In the genomic region with DNA sequence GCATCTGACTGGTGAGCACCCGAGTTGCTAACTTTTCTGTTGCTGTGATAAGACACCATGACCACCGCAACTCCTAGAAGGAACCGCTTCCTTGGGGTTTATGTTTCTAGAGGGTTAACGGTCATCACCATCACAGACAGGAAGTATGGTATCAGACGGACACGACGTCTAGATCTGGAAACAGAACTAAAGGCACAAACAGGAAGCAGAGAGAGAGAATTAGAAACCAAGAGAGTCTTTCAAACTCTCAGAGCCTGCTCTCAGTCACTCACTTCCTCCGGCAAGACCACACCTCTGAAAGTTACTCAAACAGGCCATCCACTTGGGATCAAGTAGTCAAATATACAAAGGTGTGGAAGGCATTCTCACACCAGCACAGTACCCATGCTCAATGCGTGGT, we compare ENCODE assay signal across 22 mouse cellular contexts. TPM values are rescaled to one million over a fixed set of nuclear protein-coding genes. Genes with fewer than 3 reads are reported as not detected.
DNase-seq lines count a peak whose midpoint lies in the region; ATAC-seq and TF ChIP-seq lines count a peak whose summit lies in the region.
"Had no signal": no experiment of that assay in that cellular context is flagged by ENCODE, and none has a peak within 500 bp of the region (broad histone marks: within the 10 kb centered on the region; RNA-seq: fewer than 3 reads in every experiment).

No protein-coding gene starts in this region.

- no peak overlapping the region for H3K4me3 ChIP-seq in CH12.LX (replicated peaks in 1 of 3; ENCODE audit: low read depth in 2 of 3, low read length in 2 of 3, poor library complexity in 1 of 3)
- H3K4me3 ChIP-seq in forebrain, embryonic 10.5 days = no peak overlapping the region
- H3K4me3 ChIP-seq in midbrain, postnatal 0 days (ENCODE audit: low read depth, low read length) = no peak overlapping the region
- H3K4me3 ChIP-seq: embryonic facial prominence, embryonic 10.5 days; erythroblast, embryonic 14.5 days; heart, embryonic 13.5 days; hindbrain, embryonic 10.5 days; layer of hippocampus, adult 2 months; left cerebral cortex, adult 2 months; limb, embryonic 13.5 days had no signal

- in situ Hi-C loops in CH12.LX (cut with MboI; ENCODE audit: low pct_ligation_motif_present, low pct_unique_long_range_greater_than_20kb, low sequenced_read_pairs) = loop anchor here (25.0 kb wide), 1 partner anchor 438 kb away; no protein-coding TSS in a partner anchor

- peaks cover 11 to 17% of the 10 kb centered on the region in 2 experiments for H3K4me1 ChIP-seq in CH12.LX (ENCODE audit: control insufficient read depth in 1 of 2, insufficient read depth in 2 of 2)
- no peaks in the 10 kb centered on the region; the same call in 1 of the 2 replicates for H3K4me1 ChIP-seq in forebrain, embryonic 10.5 days
- H3K4me1 ChIP-seq in midbrain, postnatal 0 days (ENCODE audit: insufficient read depth, low read length) = no peaks in the 10 kb centered on the region; the same call in 1 of the 2 replicates

- no peaks in the 10 kb centered on the region for H3K79me2 ChIP-seq in CH12.LX (replicated peaks; ENCODE audit: control insufficient read depth, extremely low read depth, insufficient read depth, poor library complexity, severe bottlenecking)

- ATAC-seq in hematopoietic stem cell, adult 5-6 weeks (replicated peaks in 1 of 2; ENCODE audit: insufficient read depth in 1 of 2, low FRiP score in 2 of 2, low TSS enrichment in 1 of 2, low read depth in 1 of 2, poor library complexity in 2 of 2, severe bottlenecking in 2 of 2) = peak; percentile 17 to 40; a peak in 3 of 4 replicates
- ATAC-seq in neutrophil, adult 5-6 weeks (ENCODE audit: extremely low read depth, insufficient number of reproducible peaks, low FRiP score, poor library complexity, severe bottlenecking) = peak; percentile 43; the same call in 1 of the 2 replicates
- no peak for ATAC-seq in cerebellum, adult (ENCODE audit: insufficient number of reproducible peaks, low FRiP score, low TSS enrichment)
- no peak for ATAC-seq in midbrain, postnatal 0 days (ENCODE audit: low FRiP score)
- ATAC-seq: forebrain, embryonic 16.5 days; intestine, postnatal 0 days had no signal

- WGBS in forebrain, embryonic 10.5 days = 89% methylated on average over 9 of the region's 9 CpGs
- WGBS in midbrain, postnatal 0 days = 88% methylated on average over 9 of the region's 9 CpGs

- no peak overlapping the region for H3K9ac ChIP-seq in CH12.LX (ENCODE audit: insufficient read depth, low read depth)
- H3K9ac ChIP-seq in midbrain, postnatal 0 days (replicated peaks; ENCODE audit: low read length, poor library complexity, severe bottlenecking) = no peak overlapping the region
- H3K9ac ChIP-seq: heart, embryonic 13.5 days; limb, embryonic 13.5 days had no signal

- DNase-seq in thymus, postnatal 14 days = peak; percentile 32
- DNase-seq in thymus, postnatal 4 days = no peak
- DNase-seq in CH12.LX (ENCODE audit: extremely low read depth) = no peak
- no peak for DNase-seq in forebrain, embryonic 10.5 days (ENCODE audit: extremely low spot score, low spot score)
- no peak for DNase-seq in midbrain, postnatal 0 days (ENCODE audit: low spot score)
- DNase-seq: adrenal gland, postnatal 10 days; cerebellum, postnatal 14 days; gastrocnemius, postnatal 25 days; thymus, postnatal 36 days had no signal

- TF ChIP-seq RAD21 in CH12.LX (IDR thresholded peaks at IDR 0.05; ENCODE audit: low read depth, low read length) = no peak

- H3K27ac ChIP-seq in CH12.LX (ENCODE audit: insufficient read depth, low read depth) = no peak overlapping the region
- no peak overlapping the region for H3K27ac ChIP-seq in forebrain, embryonic 10.5 days
- no peak overlapping the region for H3K27ac ChIP-seq in midbrain, postnatal 0 days (ENCODE audit: low read depth, low read length)
- H3K27ac ChIP-seq: embryonic facial prominence, embryonic 10.5 days; heart, embryonic 13.5 days; hindbrain, embryonic 10.5 days; kidney, postnatal 0 days; layer of hippocampus, adult 2 months; left cerebral cortex, adult 2 months; limb, embryonic 13.5 days had no signal

- H3K4me2 ChIP-seq in CH12.LX (ENCODE audit: insufficient read depth, low read depth, poor library complexity, severe bottlenecking) = no peak overlapping the region
- H3K4me2 ChIP-seq in midbrain, postnatal 0 days (ENCODE audit: low read depth, low read length, poor library complexity, severe bottlenecking) = no peak overlapping the region
- H3K4me2 ChIP-seq: heart, embryonic 13.5 days; limb, embryonic 13.5 days had no signal

- H3K36me3 ChIP-seq in CH12.LX (replicated peaks in 1 of 2; ENCODE audit: control insufficient read depth in 1 of 2, insufficient read depth in 1 of 2, low read length in 1 of 2) = no peaks in the 10 kb centered on the region
- no peaks in the 10 kb centered on the region for H3K36me3 ChIP-seq in forebrain, embryonic 10.5 days (replicated peaks)
- no peaks in the 10 kb centered on the region for H3K36me3 ChIP-seq in midbrain, postnatal 0 days (ENCODE audit: insufficient read depth, low read length)
- H3K36me3 ChIP-seq: embryonic facial prominence, embryonic 10.5 days; heart, embryonic 13.5 days; hindbrain, embryonic 10.5 days; limb, embryonic 13.5 days had no signal

- TF ChIP-seq CTCF in CH12.LX (conservative IDR thresholded peaks at IDR 0.05 in 1 of 2, IDR thresholded peaks at IDR 0.05 in 1 of 2; ENCODE audit: low read depth in 2 of 2, low read length in 2 of 2) = no peak
- TF ChIP-seq CTCF in midbrain, postnatal 0 days (IDR thresholded peaks at IDR 0.05) = no peak

- TF ChIP-seq POLR2A in CH12.LX (IDR thresholded peaks at IDR 0.05; ENCODE audit: low read depth, low read length) = no peak

- no peaks in the 10 kb centered on the region for H3K9me3 ChIP-seq in CH12.LX (replicated peaks; ENCODE audit: low read length)
- H3K9me3 ChIP-seq in forebrain, embryonic 10.5 days = no peaks in the 10 kb centered on the region
- H3K9me3 ChIP-seq in midbrain, postnatal 0 days (ENCODE audit: low read length) = no peaks in the 10 kb centered on the region
- H3K9me3 ChIP-seq: embryonic facial prominence, embryonic 10.5 days; heart, embryonic 13.5 days; hindbrain, embryonic 10.5 days; limb, embryonic 13.5 days had no signal

- TF ChIP-seq EP300 in CH12.LX (IDR thresholded peaks at IDR 0.05; ENCODE audit: low read length) = no peak

- H3K27me3 ChIP-seq in CH12.LX (replicated peaks) = no peaks in the 10 kb centered on the region
- no peaks in the 10 kb centered on the region; the same call in 1 of the 2 replicates for H3K27me3 ChIP-seq in forebrain, embryonic 10.5 days (ENCODE audit: poor library complexity, severe bottlenecking)
- no peaks in the 10 kb centered on the region for H3K27me3 ChIP-seq in midbrain, postnatal 0 days (ENCODE audit: insufficient read depth, low read length)

- dilution Hi-C loops in CH12.LX (cut with MboI; ENCODE audit: extremely low pct_ligation_motif_present, extremely low pct_unique_long_range_greater_than_20kb, low sequenced_read_pairs) = no loop called here

TF ChIP-seq in CH12.LX, 34 proteins besides CTCF, POLR2A, EP300 and RAD21 (continues in another document):
- TF ChIP-seq POLR2AphosphoS2 (IDR thresholded peaks at IDR 0.05; ENCODE audit: low read depth, low read length) (no peak), ZC3H11A (IDR thresholded peaks at IDR 0.05; ENCODE audit: low read depth, low read length) (no peak), JUN (IDR thresholded peaks at IDR 0.05; ENCODE audit: insufficient read depth, low read depth, low read length) (no peak), GABPA (IDR thresholded peaks at IDR 0.05; ENCODE audit: insufficient replicate concordance, low read depth, low read length) (no peak), MAX (IDR thresholded peaks at IDR 0.05; ENCODE audit: low read length) (no peak), MAZ (IDR thresholded peaks at IDR 0.05; ENCODE audit: low read depth, low read length) (no peak), E2F4 (IDR thresholded peaks at IDR 0.05; ENCODE audit: insufficient replicate concordance, low read depth, low read length) (no peak), MAFK (IDR thresholded peaks at IDR 0.05; ENCODE audit: insufficient replicate concordance, low read length) (no peak), SMC3 (IDR thresholded peaks at IDR 0.05; ENCODE audit: low read depth, low read length) (no peak), MEF2A (IDR thresholded peaks at IDR 0.05; ENCODE audit: borderline replicate concordance, low read depth, low read length) (0 out of 2 replicates have a peak, but pooled peaks have one; percentile 15), TBP (conservative IDR thresholded peaks at IDR 0.05; ENCODE audit: low read depth, low read length) (no peak), ZNF384 (IDR thresholded peaks at IDR 0.05; ENCODE audit: low read depth, low read length) (no peak), BHLHE40 (IDR thresholded peaks at IDR 0.05; ENCODE audit: low read depth, low read length) (no peak), ETS1 (conservative IDR thresholded peaks at IDR 0.05; ENCODE audit: low read depth, low read length) (no peak), JUND (conservative IDR thresholded peaks at IDR 0.05; ENCODE audit: low read depth, low read length) (no peak), USF2 (conservative IDR thresholded peaks at IDR 0.05; ENCODE audit: low read depth, low read length) (no peak), MXI1 (IDR thresholded peaks at IDR 0.05; ENCODE audit: low read depth, low read length) (no peak), ZKSCAN1 (IDR thresholded peaks at IDR 0.05; ENCODE audit: borderline replicate concordance, low read depth, low read length) (no peak), USF1 (IDR thresholded peaks at IDR 0.05; ENCODE audit: low read depth, low read length) (no peak), UBTF (IDR thresholded peaks at IDR 0.05; ENCODE audit: low read depth, low read length) (no peak), MYC (IDR thresholded peaks at IDR 0.05; ENCODE audit: low read depth, low read length) (no peak), HCFC1 (IDR thresholded peaks at IDR 0.05; ENCODE audit: low read depth, low read length) (peak; percentile 65; the same call in 1 of the 2 replicates), TCF12 (IDR thresholded peaks at IDR 0.05; ENCODE audit: low read depth, low read length) (0 out of 2 replicates have a peak, but pooled peaks have one; percentile 19), KAT2A (IDR thresholded peaks at IDR 0.05; ENCODE audit: insufficient replicate concordance, low read length) (no peak), SIN3A (IDR thresholded peaks at IDR 0.05; ENCODE audit: low read length) (no peak)

RNA-seq across cellular contexts. Expression of a gene that starts 40.8 kb away (rescaled TPM):
- total RNA-seq in CH12.LX (2012; rRNA removed) = 24.1 and 25.6 TPM in 2 replicates
- total RNA-seq in CH12.LX (2014; rRNA removed) = 36.4 and 41.4 TPM in 2 replicates
- polyA plus RNA-seq in CH12.LX (2012; ENCODE audit: insufficient read length, low read depth) = 56.2 TPM in 2 replicates
- 37.0 and 37.3 TPM in 2 replicates for total RNA-seq in hematopoietic stem cell, adult 5-6 weeks (2017)
- total RNA-seq in neutrophil, adult 5-6 weeks (2017) = 8.4 and 9.8 TPM in 2 replicates
- 54.7 and 55.9 TPM in 2 replicates for polyA plus RNA-seq in forebrain, embryonic 10.5 days (2016; fragmentation: Nextera tagmentation; extraction: Ambion mirVana)
- total RNA-seq in midbrain, postnatal 0 days (2014; rRNA removed) = 6.4 and 8.4 TPM in 2 replicates
- 4.0 and 5.0 TPM in 2 replicates for polyA plus RNA-seq in midbrain, postnatal 0 days (2015; fragmentation: Nextera tagmentation; extraction: Ambion mirVana)

Comparison
In these comparisons a context has a peak if more than half of its experiments do, and no peak if none do; other contexts are left out.
1. ATAC-seq: peak in hematopoietic stem cell, adult 5-6 weeks (2 of 2) and neutrophil, adult 5-6 weeks (single experiment); none in cerebellum, adult (single experiment) and midbrain, postnatal 0 days (single experiment).